Mouse (Mus musculus) limb, embryonic 12.5 days (tissue): ENCODE measurements around the gene Ap1s1. TPM values are rescaled to one million over a fixed set of nuclear protein-coding genes. Genes with fewer than 3 reads are reported as not detected.

Experiments used
- ATAC-seq: fragments of 200-750 bp; cut with Nextera tagmentation; 2 replicates; pipeline ENCODE4 v1.8.0; 2017; ENCODE audit warnings: low read depth, moderate TSS enrichment; ENCODE audit not compliant: insufficient number of reproducible peaks, insufficient read depth, low FRiP score, low TSS enrichment
- H3K27ac ChIP-seq: fragments of 300-500 bp; sonication (generic); 2 replicates; pipeline ENCODE4 v1.5.1; 2016; ENCODE audit warnings: mild to moderate bottlenecking, moderate library complexity
- H3K27me3 ChIP-seq: fragments of 300-500 bp; sonication (generic); 2 replicates; pipeline ENCODE4 v1.6.1; 2016; ENCODE audit warnings: mild to moderate bottlenecking, moderate library complexity
- H3K36me3 ChIP-seq: fragments of 300-500 bp; sonication (generic); 2 replicates; pipeline ENCODE4 v1.6.1; 2016; ENCODE audit warnings: mild to moderate bottlenecking, moderate library complexity
- H3K4me1 ChIP-seq: fragments of 300-500 bp; sonication (generic); replicated peaks from 2 replicates; pipeline ENCODE4 v1.6.1; 2016
- H3K4me2 ChIP-seq: fragments of 300-500 bp; sonication (generic); 2 replicates; pipeline ENCODE4 v1.6.1; 2016; ENCODE audit warnings: mild to moderate bottlenecking, moderate library complexity
- H3K4me3 ChIP-seq: fragments of 300-500 bp; sonication (generic); replicated peaks from 2 replicates; pipeline ENCODE4 v1.5.1; 2016; ENCODE audit warnings: mild to moderate bottlenecking
- H3K9ac ChIP-seq: fragments of 300-500 bp; sonication (generic); replicated peaks from 2 replicates; pipeline ENCODE4 v1.6.1; 2016; ENCODE audit warnings: mild to moderate bottlenecking, moderate library complexity
- H3K9me3 ChIP-seq: fragments of 300-500 bp; sonication (generic); 2 replicates; pipeline ENCODE4 v1.6.1; 2016; ENCODE audit warnings: mild to moderate bottlenecking, moderate library complexity
- WGBS: fragments of 180-500 bp; shearing (Covaris S2); methylation state at CpG from one replicate; pipeline ENCODE4 v1.1.7; 2016; 5-methylcytosine and 5-hydroxymethylcytosine counted together
- polyA plus RNA-seq: library from polyadenylated mRNA; unstranded; fragments of >200 nt; fragmentation: Nextera tagmentation; extraction: Ambion mirVana; gene quantifications from 2 replicates; pipeline ENCODE4 v1.2.1, GENCODE M21; 2016

Ap1s1 gene
- polyA plus RNA-seq, 1 experiment from 2014 or later, result 153 TPM

- H3K9ac ChIP-seq, result no peak overlapping the region
- no peak overlapping the region for H3K27ac ChIP-seq
- H3K27me3 ChIP-seq, result no peaks in the 10 kb centered on the region
- no peaks in the 10 kb centered on the region for H3K36me3 ChIP-seq
- no peaks in the 10 kb centered on the region for H3K9me3 ChIP-seq
- no peak overlapping the region for H3K4me3 ChIP-seq
- H3K4me2 ChIP-seq, result no peak overlapping the region
- 67% methylated on average over 6 of the region's 6 CpGs for WGBS
- no peak for ATAC-seq
- no peaks in the 10 kb centered on the region for H3K4me1 ChIP-seq
Observed at GRCm38 (mm10) chr5:137065454-137065853, 19.5 kb upstream of the Ap1s1 start.

GRCm38 (mm10) chr5:137062601-137063000 is 16.7 kb upstream of the Ap1s1 start:
- ATAC-seq, result no peak
- Histone ChIP-seq H3K9me3 (no peaks in the 10 kb centered on the region), H3K4me3 (no peak overlapping the region), H3K4me2 (no peak overlapping the region), H3K9ac (no peak overlapping the region), H3K27ac (no peak overlapping the region), H3K36me3 (no peaks in the 10 kb centered on the region), H3K4me1 (no peaks in the 10 kb centered on the region), H3K27me3 (no peaks in the 10 kb centered on the region)
- 87% methylated on average over 5 of the region's 5 CpGs for WGBS

GRCm38 (mm10) chr5:137061809-137062481 is 16.0 kb upstream of the Ap1s1 start:
- no peak overlapping the region for H3K4me3 ChIP-seq
- H3K4me1 ChIP-seq, result no peaks in the 10 kb centered on the region
- 28% methylated on average over 11 of the region's 12 CpGs for WGBS
- no peaks in the 10 kb centered on the region for H3K27me3 ChIP-seq
- H3K36me3 ChIP-seq, result no peaks in the 10 kb centered on the region
- no peaks in the 10 kb centered on the region for H3K9me3 ChIP-seq
- no peak for ATAC-seq
- H3K9ac ChIP-seq, result no peak overlapping the region
- H3K4me2 ChIP-seq, result no peak overlapping the region
- no peak overlapping the region for H3K27ac ChIP-seq

GRCm38 (mm10) chr5:137054873-137055272 is 8.9 kb upstream of the Ap1s1 start:
- no peak overlapping the region for H3K27ac ChIP-seq
- 84% methylated on average over 5 of the region's 5 CpGs for WGBS

GRCm38 (mm10) chr5:137054299-137054698 is 8.4 kb upstream of the Ap1s1 start:
- no peak for ATAC-seq
- Histone ChIP-seq H3K27ac (no peak overlapping the region), H3K4me3 (no peak overlapping the region), H3K9ac (no peak overlapping the region), H3K4me2 (no peak overlapping the region), H3K4me1 (no peaks in the 10 kb centered on the region), H3K9me3 (no peaks in the 10 kb centered on the region), H3K27me3 (0 out of 2 replicates have a peak, but pooled peaks cover 5% of the 10 kb centered on the region), H3K36me3 (no peaks in the 10 kb centered on the region)
- whole genome bisulfite sequencing, result 89% methylated on average over 7 of the region's 7 CpGs

More at GRCm38 (mm10) chr5:137054873-137055272, 8.9 kb upstream of the Ap1s1 start:
- Histone ChIP-seq H3K36me3 (no peaks in the 10 kb centered on the region), H3K9ac (no peak overlapping the region), H3K9me3 (no peaks in the 10 kb centered on the region), H3K4me1 (no peaks in the 10 kb centered on the region), H3K4me2 (no peak overlapping the region), H3K27me3 (0 out of 2 replicates have a peak, but pooled peaks cover 4% of the 10 kb centered on the region), H3K4me3 (no peak overlapping the region)
- ATAC-seq, result no peak

- no peaks in the 10 kb centered on the region for H3K4me1 ChIP-seq
- 84% methylated on average over 5 of the region's 5 CpGs for WGBS
Observed at GRCm38 (mm10) chr5:137051914-137052505, 6.1 kb upstream of the Ap1s1 start.

GRCm38 (mm10) chr5:137051125-137051524 is 5.2 kb upstream of the Ap1s1 start:
- Histone ChIP-seq H3K27me3 (0 out of 2 replicates have a peak, but pooled peaks cover 5% of the 10 kb centered on the region), H3K4me3 (no peak overlapping the region), H3K9ac (no peak overlapping the region), H3K4me1 (peaks cover 5% of the 10 kb centered on the region; the same call in 1 of the 2 replicates), H3K4me2 (no peak overlapping the region), H3K9me3 (no peaks in the 10 kb centered on the region), H3K36me3 (no peaks in the 10 kb centered on the region), H3K27ac (no peak overlapping the region)
- no peak for ATAC-seq
- WGBS, result 66% methylated on average over 6 of the region's 6 CpGs

More at GRCm38 (mm10) chr5:137051914-137052505, 6.1 kb upstream of the Ap1s1 start:
- no peak for ATAC-seq
- no peaks in the 10 kb centered on the region for H3K9me3 ChIP-seq
- H3K4me3 ChIP-seq, result no peak overlapping the region
- no peaks in the 10 kb centered on the region for H3K36me3 ChIP-seq
- no peak overlapping the region for H3K9ac ChIP-seq
- no peak overlapping the region for H3K27ac ChIP-seq
- H3K27me3 ChIP-seq, result 0 out of 2 replicates have a peak, but pooled peaks cover 5% of the 10 kb centered on the region
- H3K4me2 ChIP-seq, result no peak overlapping the region

- ATAC-seq, result no peak
Observed at GRCm38 (mm10) chr5:137046991-137047390, 1.1 kb upstream of the Ap1s1 start.

GRCm38 (mm10) chr5:137046324-137046718 is 386 bp upstream of the Ap1s1 start:
- Histone ChIP-seq H3K4me2 (peak overlapping the region; percentile 74), H3K9ac (no peak overlapping the region), H3K27me3 (0 out of 2 replicates have a peak, but pooled peaks cover 5% of the 10 kb centered on the region), H3K4me1 (peaks cover 14% of the 10 kb centered on the region), H3K36me3 (peaks cover 14% of the 10 kb centered on the region), H3K27ac (no peak overlapping the region), H3K4me3 (peak overlapping the region; percentile 69), H3K9me3 (no peaks in the 10 kb centered on the region)
- ATAC-seq, result peak; percentile 22; the same call in 1 of the 2 replicates
- 33% methylated on average over 5 of the region's 5 CpGs for WGBS

More at GRCm38 (mm10) chr5:137046991-137047390, 1.1 kb upstream of the Ap1s1 start:
- Histone ChIP-seq H3K9ac (no peak overlapping the region), H3K4me3 (no peak overlapping the region), H3K27ac (no peak overlapping the region), H3K4me1 (peaks cover 14% of the 10 kb centered on the region), H3K27me3 (0 out of 2 replicates have a peak, but pooled peaks cover 5% of the 10 kb centered on the region), H3K9me3 (no peaks in the 10 kb centered on the region), H3K4me2 (no peak overlapping the region), H3K36me3 (peaks cover 7% of the 10 kb centered on the region)

- Histone ChIP-seq H3K9ac (no peak overlapping the region), H3K4me3 (no peak overlapping the region), H3K27ac (no peak overlapping the region), H3K36me3 (peaks cover 36% of the 10 kb centered on the region), H3K27me3 (no peaks in the 10 kb centered on the region), H3K4me1 (peaks cover 14% of the 10 kb centered on the region), H3K4me2 (no peak overlapping the region), H3K9me3 (no peaks in the 10 kb centered on the region)
- 94% methylated on average over 7 of the region's 7 CpGs for WGBS
- ATAC-seq, result no peak
Observed at GRCm38 (mm10) chr5:137043997-137044396, 1.9 kb downstream of the Ap1s1 start.

- Histone ChIP-seq H3K27ac (no peak overlapping the region), H3K9me3 (no peaks in the 10 kb centered on the region), H3K27me3 (no peaks in the 10 kb centered on the region), H3K36me3 (peaks cover 61% of the 10 kb centered on the region), H3K9ac (no peak overlapping the region), H3K4me1 (peaks cover 11% of the 10 kb centered on the region), H3K4me2 (no peak overlapping the region), H3K4me3 (no peak overlapping the region)
- no peak for ATAC-seq
- 87% methylated on average over 10 of the region's 10 CpGs for WGBS
Observed at GRCm38 (mm10) chr5:137041442-137041841, 4.5 kb downstream of the Ap1s1 start.
